Mouse (Mus musculus) erythroblast, embryonic 14.5 days (primary cell): ENCODE measurements around the gene Fam219a.

Source experiments
- GATA1 ChIP-seq: IDR thresholded peaks from 2 replicates; pipeline ENCODE4 v1.6.1; 2012; ENCODE audit warnings: low read length, inconsistent platforms, mixed read lengths
- TAL1 ChIP-seq: IDR thresholded peaks from 3 replicates; pipeline ENCODE4 v1.6.1; 2012; ENCODE audit warnings: low read length, inconsistent platforms, mixed read lengths

GRCm38 (mm10) chr4:41518349-41518748, 51.0 kb downstream of the Fam219a start:
- TF ChIP-seq GATA1 (no peak), TAL1 (no peak)
